Mouse (Mus musculus) ES-Bruce4 (cell line): Measurements from ENCODE around the gene Ugt1a7c.

Experiments
- CTCF ChIP-seq: IDR thresholded peaks from one replicate; pipeline ENCODE4 v1.8.1; 2011; ENCODE audit warnings: low read depth, low read length
- EP300 ChIP-seq: IDR thresholded peaks from 2 replicates; pipeline ENCODE4 v1.6.1; 2011; ENCODE audit warnings: low read depth, low read length; ENCODE audit not compliant: insufficient read depth

GRCm38 (mm10) chr1:88256886-88257663, 162.2 kb downstream of the Ugt1a7c start:
- TF ChIP-seq CTCF, result no peak
- TF ChIP-seq EP300, result no peak
